Mouse (Mus musculus) B cell, adult 2 months (primary cell): ENCODE measurements around the gene Rap1gap.

Experiments
- DNase-seq, 2 experiments: peaks; one replicate each; pipeline ENCODE4 v3.0.0; 2022

The Rap1gap gene

GRCm38 (mm10) chr4:137664980-137665675, 602 bp downstream of the Rap1gap start:
- no peak for DNase-seq

GRCm38 (mm10) chr4:137665791-137666190, 1.3 kb downstream of the Rap1gap start:
- no peak for DNase-seq

- no peak for DNase-seq
Measured at GRCm38 (mm10) chr4:137666283-137666957, 1.9 kb downstream of the Rap1gap start.

- DNase-seq, result no peak
Measured at GRCm38 (mm10) chr4:137666958-137667345, 2.4 kb downstream of the Rap1gap start.

- no peak for DNase-seq
Measured at GRCm38 (mm10) chr4:137667747-137668146, 3.2 kb downstream of the Rap1gap start.

- no peak for DNase-seq
Measured at GRCm38 (mm10) chr4:137671711-137672500, 7.4 kb downstream of the Rap1gap start.

- DNase-seq, result no peak
Measured at GRCm38 (mm10) chr4:137675566-137675965, 11.0 kb downstream of the Rap1gap start.

GRCm38 (mm10) chr4:137676057-137676456, 11.5 kb downstream of the Rap1gap start:
- DNase-seq, result peak; percentile 82 to 84

- no peak for DNase-seq
Measured at GRCm38 (mm10) chr4:137676700-137677484, 12.4 kb downstream of the Rap1gap start.

GRCm38 (mm10) chr4:137677906-137678305, 13.4 kb downstream of the Rap1gap start:
- DNase-seq, result no peak

- DNase-seq, result no peak
Measured at GRCm38 (mm10) chr4:137678568-137678967, 14.0 kb downstream of the Rap1gap start.

- no peak for DNase-seq
Measured at GRCm38 (mm10) chr4:137679979-137680550, 15.5 kb downstream of the Rap1gap start.

GRCm38 (mm10) chr4:137680721-137681120, 16.2 kb downstream of the Rap1gap start:
- no peak for DNase-seq

GRCm38 (mm10) chr4:137681408-137682104, 17.0 kb downstream of the Rap1gap start:
- DNase-seq, result no peak

- DNase-seq, result peak; percentile 64 to 68
Measured at GRCm38 (mm10) chr4:137682961-137683453, 18.5 kb downstream of the Rap1gap start.

- DNase-seq, result no peak
Measured at GRCm38 (mm10) chr4:137684830-137685343, 20.4 kb downstream of the Rap1gap start.

- DNase-seq, result no peak
Measured at GRCm38 (mm10) chr4:137686303-137686702, 21.8 kb downstream of the Rap1gap start.

GRCm38 (mm10) chr4:137687234-137687825, 22.8 kb downstream of the Rap1gap start:
- no peak for DNase-seq

GRCm38 (mm10) chr4:137692107-137692902, 27.8 kb downstream of the Rap1gap start:
- no peak for DNase-seq

- DNase-seq, result no peak
Measured at GRCm38 (mm10) chr4:137695300-137695699, 30.8 kb downstream of the Rap1gap start.
